Mouse (Mus musculus): ENCODE measurements around the gene Ecd. TPM values are rescaled to one million over a fixed set of nuclear protein-coding genes. Genes with fewer than 3 reads are reported as not detected.

Gene Ecd
- total and polyA plus RNA-seq, 3 experiments: 64.9 to 72.2 TPM; not detected in 1

DNA sequence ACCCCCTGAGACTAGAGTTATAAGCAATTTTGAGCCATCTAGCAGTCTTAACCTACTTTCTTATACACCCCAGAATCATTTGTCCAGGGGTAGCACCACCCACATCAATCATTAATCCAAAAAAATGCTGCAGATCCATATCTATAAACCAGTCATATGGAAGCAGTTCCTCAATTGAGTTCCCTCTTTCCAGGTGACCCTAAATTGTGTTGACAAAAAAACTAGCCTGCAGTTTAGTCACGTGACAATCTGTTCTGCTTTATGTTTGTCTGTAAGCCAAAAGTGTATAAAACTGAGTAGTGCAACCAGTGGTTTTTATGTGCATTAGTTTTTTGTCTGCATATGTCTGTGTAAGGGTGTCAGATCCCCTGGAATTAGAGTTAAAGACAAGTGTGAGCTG is 23.9 kb upstream of the Ecd start:
- peak; percentile 62 for DNase-seq (ENCODE audit: low read depth, low spot score)
- Histone ChIP-seq H3K27ac (ENCODE audit: control insufficient read depth, low read depth, low read length) (no peak overlapping the region), H3K79me2 (ENCODE audit: control insufficient read depth, insufficient read depth, low read length, poor library complexity) (no peaks in the 10 kb centered on the region), H3K4me1 (ENCODE audit: control insufficient read depth in 1 of 2, insufficient read depth in 2 of 2, low read length in 2 of 2) (peaks cover 8 to 10% of the 10 kb centered on the region in 2 experiments), H3K36me3 (ENCODE audit: control insufficient read depth in 1 of 2, insufficient read depth in 2 of 2, low read length in 2 of 2) (peaks cover 0 to 19% of the 10 kb centered on the region in 2 experiments; a peak in 2 of 4 replicates), H3K4me3 (ENCODE audit: control insufficient read depth in 1 of 2, insufficient read depth in 1 of 2, low read depth in 2 of 2, low read length in 2 of 2) (no peak overlapping the region), H3K9ac (ENCODE audit: control insufficient read depth, low read depth, low read length, poor library complexity, severe bottlenecking) (no peak overlapping the region), H3K9me3 (replicated peaks; ENCODE audit: insufficient read depth, low read length) (no peaks in the 10 kb centered on the region), H3K27me3 (ENCODE audit: control insufficient read depth in 1 of 2, insufficient read depth in 2 of 2, low read length in 2 of 2) (no peaks in the 10 kb centered on the region)
- TF ChIP-seq ETS1 (IDR thresholded peaks at IDR 0.05; ENCODE audit: low read depth, low read length) (peak; percentile 93), ZNF384 (IDR thresholded peaks at IDR 0.05; ENCODE audit: low read depth, low read length) (peak; percentile 85), MAFK (IDR thresholded peaks at IDR 0.05; ENCODE audit: borderline replicate concordance, low read depth, low read length) (no peak), RCOR1 (IDR thresholded peaks at IDR 0.05; ENCODE audit: low read depth, low read length) (no peak), MYB (IDR thresholded peaks at IDR 0.05; ENCODE audit: low read depth, low read length) (no peak), RAD21 (IDR thresholded peaks at IDR 0.05; ENCODE audit: low read depth, low read length) (no peak), BHLHE40 (IDR thresholded peaks at IDR 0.05; ENCODE audit: borderline replicate concordance, low read depth, low read length) (peak; percentile 78; the same call in 1 of the 2 replicates), USF1 (IDR thresholded peaks at IDR 0.05; ENCODE audit: low read depth, low read length) (peak; percentile 90), GABPA (IDR thresholded peaks at IDR 0.05; ENCODE audit: low read depth, low read length) (no peak), JUND (IDR thresholded peaks at IDR 0.05; ENCODE audit: low read depth, low read length) (no peak), TCF12 (IDR thresholded peaks at IDR 0.05; ENCODE audit: low read depth, low read length) (no peak), MXI1 (IDR thresholded peaks at IDR 0.05; ENCODE audit: low read depth, low read length) (no peak), TAL1 (IDR thresholded peaks at IDR 0.05; ENCODE audit: low read length) (no peak), POLR2A (IDR thresholded peaks at IDR 0.05; ENCODE audit: control insufficient read depth in 1 of 2, insufficient read depth in 1 of 2, low read depth in 1 of 2, low read length in 2 of 2, poor library complexity in 1 of 2) (no peak), CHD1 (IDR thresholded peaks at IDR 0.05; ENCODE audit: low read depth, low read length) (no peak), USF2 (IDR thresholded peaks at IDR 0.05; ENCODE audit: borderline replicate concordance in 1 of 2, insufficient read depth in 1 of 2, low read depth in 1 of 2, low read length in 2 of 2) (peak; percentile 41 to 56; a peak in 3 of 4 replicates), EP300 (IDR thresholded peaks at IDR 0.05; ENCODE audit: low read depth in 1 of 2, low read length in 2 of 2) (peak in 1 of 2 experiments; percentile 56; a peak in 3 of 4 replicates), ELF1 (IDR thresholded peaks at IDR 0.05; ENCODE audit: low read depth, low read length) (no peak), NRF1 (IDR thresholded peaks at IDR 0.05; ENCODE audit: insufficient read depth, low read depth, low read length, poor library complexity, severe bottlenecking) (no peak), GATA1 (IDR thresholded peaks at IDR 0.05; ENCODE audit: low read depth, low read length) (peak; percentile 68), KAT2A (conservative IDR thresholded peaks at IDR 0.05; ENCODE audit: low read depth, low read length) (no peak), SIN3A (IDR thresholded peaks at IDR 0.05; ENCODE audit: low read length) (peak; percentile 38; the same call in 1 of the 2 replicates), MAZ (IDR thresholded peaks at IDR 0.05; ENCODE audit: low read depth, low read length) (no peak), MYC (IDR thresholded peaks at IDR 0.05; ENCODE audit: low read depth, low read length) (0 out of 2 replicates have a peak, but pooled peaks have one; percentile 40)
